Mouse (Mus musculus): Measurements from ENCODE around the gene Nr2e1.

Nr2e1 gene

DNA sequence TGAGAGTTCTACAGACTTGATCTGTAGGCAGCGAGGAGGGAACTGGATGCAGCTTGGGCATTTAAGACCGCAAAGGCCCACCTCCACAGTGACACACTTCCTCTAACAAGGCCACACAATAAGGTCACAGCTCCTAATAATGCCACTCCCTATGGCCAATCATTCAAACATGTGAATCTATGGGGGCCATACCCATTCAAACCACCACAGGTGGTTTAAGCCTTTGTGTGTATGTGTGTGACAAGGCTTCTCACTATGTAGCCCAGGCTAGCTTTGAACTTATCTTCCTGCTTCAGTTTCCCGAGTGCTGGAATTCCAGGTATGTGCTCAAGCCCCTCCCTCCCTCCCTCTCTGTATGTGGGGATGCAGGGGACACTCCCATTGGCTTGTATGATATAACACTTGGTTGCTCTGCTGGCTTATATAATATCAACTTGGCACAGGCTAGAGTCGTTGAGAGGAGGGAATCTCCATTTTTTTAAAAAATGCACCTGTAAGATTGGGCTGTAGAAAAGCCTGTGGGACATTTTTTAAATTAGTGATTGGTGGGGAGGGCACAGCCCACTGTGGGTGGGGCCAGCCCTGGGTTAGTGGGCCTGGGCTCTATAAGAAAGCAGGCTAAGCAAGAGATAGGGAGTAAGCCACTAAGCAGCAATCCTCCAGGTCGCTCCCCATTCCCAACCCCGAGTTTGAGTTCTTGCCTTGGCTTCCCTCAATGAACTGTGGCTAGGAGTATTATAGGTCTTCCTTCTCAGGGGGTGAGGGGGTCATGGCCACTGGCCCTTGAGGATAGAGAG is 37.5 kb downstream of the Nr2e1 start:
- DNase-seq, result no peak

DNA sequence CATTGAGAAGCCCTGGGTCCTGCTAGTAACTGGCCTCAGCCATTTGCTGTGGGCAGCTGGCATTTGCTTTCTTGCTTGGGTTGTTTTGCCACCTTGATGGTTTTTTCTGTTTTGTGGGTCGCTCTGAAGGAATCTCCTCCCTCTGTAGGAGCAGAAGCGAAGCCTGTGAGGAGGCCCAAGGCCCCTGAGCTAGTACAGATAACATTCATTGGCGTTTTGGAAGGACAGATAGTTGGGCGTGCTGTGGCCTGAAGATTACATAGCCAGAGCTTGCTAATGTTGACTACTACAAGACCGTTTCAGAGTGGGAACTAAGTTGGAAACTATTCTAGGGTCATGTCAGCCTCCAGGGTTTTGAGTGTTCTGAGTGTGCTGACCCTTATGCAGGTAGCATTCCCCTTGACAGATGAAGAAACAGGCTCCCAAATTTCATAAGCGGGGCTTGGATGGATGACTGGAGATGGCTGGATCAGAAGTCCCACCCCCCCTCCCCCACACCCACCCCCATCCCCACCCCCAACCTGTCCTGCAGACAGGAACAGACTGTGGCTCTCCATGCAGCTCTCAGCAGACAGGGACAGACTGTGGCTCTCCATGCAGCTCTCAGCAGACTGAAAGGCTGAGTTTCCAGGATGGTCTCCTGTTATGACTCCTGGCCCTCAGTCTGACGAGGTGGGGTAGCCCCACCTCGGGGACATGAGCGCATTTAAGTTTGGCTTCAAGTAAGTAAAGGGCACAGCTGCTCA is 45.7 kb downstream of the Nr2e1 start:
- no peak for DNase-seq

DNA sequence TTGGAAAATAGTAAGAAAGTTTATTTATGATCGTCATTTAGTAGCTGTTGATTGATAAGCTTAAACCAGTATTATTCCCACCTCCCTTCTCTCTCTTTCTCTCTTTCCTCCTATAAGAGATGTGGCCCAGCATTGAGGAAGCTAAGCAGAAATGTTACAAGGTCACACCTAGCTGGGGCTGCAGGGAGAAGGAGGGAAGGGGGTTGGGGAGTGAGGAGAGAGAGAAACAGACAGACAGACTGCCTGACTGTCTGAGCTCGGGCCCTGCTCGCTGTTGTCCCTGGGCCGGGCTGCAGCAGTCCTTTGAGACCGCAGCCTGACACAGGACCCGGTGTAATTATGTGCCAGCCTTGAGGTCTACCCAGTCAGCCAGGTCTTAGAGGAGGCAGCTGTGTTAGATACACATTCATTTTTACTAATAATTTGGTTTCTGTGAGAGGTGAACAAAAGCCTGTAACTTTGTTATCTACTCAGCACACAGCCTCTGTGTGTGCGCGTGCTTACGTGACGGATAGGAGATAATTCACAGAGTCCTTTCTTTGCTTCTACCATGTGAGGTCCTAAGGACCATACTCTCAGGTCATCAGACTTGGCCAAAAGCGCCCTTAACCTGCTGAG is 49.5 kb downstream of the Nr2e1 start:
- DNase-seq, result no peak

DNA sequence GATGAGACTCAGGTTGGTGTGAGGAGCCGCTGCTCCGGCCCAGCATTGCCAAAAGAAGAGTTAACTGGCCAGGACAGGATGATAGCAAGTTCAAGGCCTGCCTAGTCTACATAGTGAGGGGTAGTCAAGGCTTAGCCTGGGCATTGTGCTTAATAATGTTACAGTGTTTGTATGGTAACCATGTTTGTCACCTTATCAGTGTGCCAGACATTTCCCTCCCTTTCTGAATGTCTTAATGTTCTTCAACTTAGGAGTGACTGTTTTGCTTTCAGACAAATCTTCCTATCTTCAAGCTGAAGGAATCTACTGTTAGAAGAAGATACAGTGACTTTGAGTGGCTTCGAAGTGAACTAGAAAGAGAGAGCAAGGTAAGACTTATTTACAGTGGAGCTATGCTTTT is 57.8 kb downstream of the Nr2e1 start:
- DNase-seq, result no peak

DNA sequence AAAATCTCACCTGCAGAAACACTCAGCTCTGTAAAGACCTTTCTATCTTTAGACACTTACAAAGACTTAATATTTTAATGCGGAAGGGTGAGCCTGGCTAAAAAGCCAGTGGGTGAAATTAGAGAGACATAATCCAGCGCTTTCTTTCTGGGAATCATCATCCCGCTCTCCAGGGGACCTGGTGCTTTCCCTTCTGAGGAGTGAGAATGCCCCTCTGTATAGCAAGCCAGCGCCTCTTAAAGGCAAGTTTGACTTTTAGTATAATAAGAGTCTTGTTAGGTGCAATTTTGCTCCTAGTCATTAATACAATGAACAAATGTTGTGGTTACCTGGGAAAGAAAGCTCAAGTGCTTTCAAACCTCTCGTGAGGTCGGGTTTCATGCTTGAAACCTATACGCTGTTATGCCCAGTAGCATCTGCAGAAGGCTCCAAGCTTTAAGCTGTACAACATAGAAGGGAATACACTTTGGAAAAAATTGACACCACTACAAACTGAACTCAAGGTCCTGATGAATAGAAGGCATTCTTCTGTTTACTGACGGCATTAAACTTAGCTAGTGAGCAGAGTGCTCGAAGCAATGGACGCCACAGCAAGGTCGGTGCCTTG is 59.8 kb downstream of the Nr2e1 start:
- DNase-seq, result no peak

DNA sequence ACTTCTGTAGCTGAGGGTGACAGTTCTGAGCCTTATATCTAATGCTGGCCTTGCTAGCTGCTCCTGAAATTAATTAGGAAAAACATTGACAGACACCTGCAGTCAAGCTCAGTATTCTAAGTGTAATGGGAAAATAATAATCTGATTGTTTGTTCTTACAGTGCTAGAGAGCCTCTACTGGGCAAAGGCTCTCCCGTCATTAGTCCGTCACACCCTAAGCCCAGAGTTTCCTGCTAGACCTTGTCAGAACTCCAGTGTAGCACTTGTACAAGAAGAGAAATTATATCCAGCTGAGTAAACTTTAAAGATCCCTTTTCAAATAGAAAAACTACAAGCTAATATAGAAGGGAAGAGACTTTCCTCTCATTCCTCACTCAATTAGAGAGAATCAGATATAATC is 60.5 kb downstream of the Nr2e1 start:
- DNase-seq, result peak; percentile 18 to 33

DNA sequence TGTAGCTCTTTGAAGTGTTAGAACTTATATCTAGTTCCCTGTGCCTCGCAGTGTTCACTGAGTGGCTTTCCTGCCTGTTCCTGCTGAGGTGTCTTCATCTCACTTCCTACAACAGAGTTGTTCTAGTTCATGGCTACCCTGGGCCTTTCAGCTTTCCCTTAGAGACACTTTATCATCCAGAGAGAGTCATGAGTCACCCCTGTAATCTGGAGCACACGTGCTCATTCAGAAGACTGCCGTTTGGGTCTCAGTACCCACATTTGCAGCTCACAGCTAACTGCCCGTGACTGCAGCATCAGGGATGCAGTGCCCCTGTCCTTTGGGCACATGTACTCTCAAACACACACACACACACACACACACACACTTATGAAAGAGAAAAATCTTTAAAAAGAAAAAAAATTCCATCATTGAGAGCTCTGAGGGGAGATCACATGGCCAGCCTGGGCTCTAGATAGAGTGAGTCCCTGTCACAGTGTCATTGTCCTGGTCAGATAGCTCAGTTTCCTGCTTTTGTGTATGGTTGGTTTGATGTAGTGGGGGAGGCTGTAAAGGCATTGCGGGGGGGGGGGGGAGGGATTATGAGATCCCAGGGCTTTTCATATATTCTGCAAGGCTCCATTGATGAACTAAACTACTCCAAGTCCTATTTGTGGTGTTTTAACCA is 62.0 kb downstream of the Nr2e1 start:
- DNase-seq, result no peak

DNA sequence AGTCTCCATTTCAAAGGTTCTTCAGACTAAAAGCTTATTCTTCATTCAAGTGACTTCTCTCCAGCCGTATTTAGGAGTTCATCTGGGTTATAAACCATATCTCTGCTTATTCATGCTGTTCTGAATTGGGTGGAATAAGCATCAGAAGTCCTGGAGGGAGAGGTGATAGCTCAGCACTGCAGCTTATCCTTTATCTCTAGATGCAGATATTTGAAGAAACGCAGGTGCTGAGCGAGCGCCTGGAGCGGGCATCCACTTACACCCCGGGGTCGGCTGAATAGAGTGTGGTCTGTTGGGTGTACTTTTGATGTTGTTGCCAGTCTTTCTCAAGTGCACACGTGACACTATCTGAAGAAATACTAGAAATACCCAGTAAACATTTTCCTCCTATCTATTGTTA is 65.1 kb downstream of the Nr2e1 start:
- no peak for DNase-seq

DNA sequence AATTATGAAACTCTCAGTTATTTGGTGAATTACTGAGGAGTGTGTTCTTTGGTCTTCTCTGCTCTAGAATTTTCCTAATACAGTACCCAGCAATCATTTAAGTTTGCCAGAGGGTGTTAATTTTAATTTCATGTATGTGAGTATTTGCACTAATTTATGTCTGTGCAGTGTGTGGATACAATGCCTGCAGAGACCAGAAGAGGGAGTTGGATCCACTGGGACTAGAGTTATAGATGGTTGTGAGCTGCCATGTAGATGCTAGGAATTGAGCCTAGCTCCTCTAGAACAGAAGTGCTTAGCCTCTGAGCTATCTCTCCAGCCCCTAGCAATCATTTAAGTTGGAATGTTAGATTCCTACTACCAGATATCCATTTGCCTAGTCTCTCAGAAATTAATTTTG is 69.3 kb downstream of the Nr2e1 start:
- DNase-seq, result no peak

All from kidney, postnatal 36 days (tissue).